Mouse (Mus musculus) layer of hippocampus, adult 11-12 months (tissue): ENCODE measurements around the gene Vmn1r218.
"Not testable (repeated sequence)": the region's sequence is repeated elsewhere in the genome, so short reads cannot be mapped to it uniquely, and the experiment has no call there.

Source experiments
- DNase-seq: peaks from one replicate; pipeline ENCODE4 v3.0.0; 2022; ENCODE audit warnings: low spot score

Gene Vmn1r218

DNA sequence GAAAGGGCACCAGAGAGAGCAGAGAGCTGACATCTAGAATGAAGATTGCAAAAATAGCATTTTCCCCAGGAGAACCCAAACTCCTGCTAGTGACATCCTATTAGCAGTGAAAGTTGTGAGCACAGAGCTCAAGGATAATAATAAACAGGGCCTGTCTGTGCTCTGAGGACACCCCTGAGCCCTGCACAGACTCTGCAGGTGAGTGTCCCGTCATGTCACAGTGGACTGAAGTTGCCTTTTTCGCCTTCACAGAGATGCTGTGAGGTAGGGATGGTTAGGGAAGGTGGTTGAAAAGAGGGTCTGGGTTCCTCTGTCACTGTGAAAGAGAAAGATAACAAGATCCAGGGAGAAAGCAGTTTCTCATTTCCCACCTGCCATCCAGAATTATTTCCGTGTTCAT lies at the start of gene Vmn1r218:
Gene Vmn1r218, plus strand, starts transcription at position 57 of the 400 bp plus-strand sequence.
- no peak for DNase-seq

GRCm38 (mm10) chr13:23094386-23094785 lies 38.6 kb upstream of the Vmn1r218 start:
- DNase-seq = no peak

GRCm38 (mm10) chr13:23118126-23118525 lies 14.8 kb upstream of the Vmn1r218 start, which contains the start of gene Vmn1r217:
Vmn1r217 (minus strand) TSS chr13:23118226.
- DNase-seq = not testable (repeated sequence)

GRCm38 (mm10) chr13:23120611-23121010 lies 12.3 kb upstream of the Vmn1r218 start:
- no peak for DNase-seq

DNA sequence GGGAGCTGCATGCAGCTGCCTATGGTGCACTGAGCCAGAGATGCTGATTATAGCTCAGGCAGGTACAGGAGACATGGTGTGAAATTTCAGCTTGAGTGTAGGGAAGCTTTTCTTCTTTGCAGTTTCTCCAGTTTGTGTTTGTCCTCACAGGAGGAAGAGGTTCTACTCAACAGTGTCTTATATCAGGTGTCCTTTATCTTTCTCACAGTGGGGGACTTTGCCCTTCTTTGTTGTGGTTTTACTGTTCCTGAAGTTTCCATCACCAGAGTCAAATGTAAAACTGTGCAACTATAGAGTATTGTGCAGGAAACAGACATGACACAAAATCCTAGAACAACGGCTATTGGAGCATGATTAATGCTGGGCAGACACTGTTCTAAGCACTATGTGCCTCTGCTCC lies 546 bp downstream of the Vmn1r218 start:
- DNase-seq = no peak

DNA sequence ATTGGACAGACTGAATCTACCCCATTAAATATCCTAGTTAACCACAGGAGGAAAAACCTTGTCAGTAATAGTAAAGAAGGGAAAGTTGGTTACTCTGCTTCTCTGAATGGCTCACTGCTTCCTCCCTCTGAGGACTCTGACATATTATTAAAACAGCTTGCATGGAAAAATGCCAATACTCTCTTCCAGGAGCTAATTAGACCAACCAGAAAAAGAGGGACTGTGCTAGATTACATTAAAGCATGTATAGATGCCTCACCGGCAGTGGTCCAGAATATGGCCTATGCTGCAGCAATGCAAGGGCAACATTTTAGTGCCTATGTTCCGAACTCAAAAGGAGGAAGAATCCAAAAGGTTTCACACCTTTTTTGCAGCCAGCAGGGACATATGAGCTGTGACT lies 5.9 kb downstream of the Vmn1r218 start:
- no peak for DNase-seq

GRCm38 (mm10) chr13:23157848-23158247 lies 24.9 kb downstream of the Vmn1r218 start:
- no peak for DNase-seq

DNA sequence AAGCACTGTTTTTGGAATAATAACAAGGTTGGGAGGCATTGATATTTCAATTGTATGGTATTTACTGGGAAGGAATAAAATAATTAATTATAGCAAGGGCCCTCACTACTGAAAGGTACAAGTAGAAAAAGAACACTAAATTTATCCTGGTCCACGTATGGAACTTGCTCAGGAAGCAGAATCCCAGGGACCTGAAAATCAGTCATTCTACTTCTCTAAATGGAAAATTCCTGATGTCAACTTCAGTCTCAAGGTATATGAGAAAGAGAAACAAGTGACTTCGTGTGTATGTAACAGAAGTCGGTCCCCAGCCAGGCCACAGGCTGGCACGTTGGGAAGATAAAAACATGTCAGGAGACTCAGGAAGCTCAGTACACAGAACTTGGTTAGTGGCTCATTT lies 26.1 kb downstream of the Vmn1r218 start, which contains the start of gene Vmn1r219:
Gene Vmn1r219, plus strand, starts transcription at position 301 of the 400 bp plus-strand sequence.
- no peak for DNase-seq

DNA sequence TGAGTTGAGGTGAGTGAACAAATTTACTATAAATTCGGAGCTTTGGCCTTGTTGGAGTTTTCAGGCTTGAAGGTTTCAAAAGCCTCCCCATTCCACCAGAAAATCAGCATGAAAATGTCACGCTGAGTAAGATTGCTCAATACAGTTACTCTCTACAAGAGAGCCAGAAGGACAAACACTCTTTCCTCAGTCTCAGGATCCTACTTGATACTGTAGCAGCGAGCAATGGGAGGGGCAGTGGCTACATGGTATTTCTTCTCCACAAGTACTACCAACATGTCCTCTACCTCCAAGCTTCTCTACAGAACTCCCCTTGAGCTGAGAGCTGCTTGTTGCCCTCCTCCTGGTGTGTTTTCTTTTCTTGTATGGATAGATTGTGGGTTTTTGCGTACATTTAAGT lies 33.5 kb downstream of the Vmn1r218 start:
- DNase-seq = not testable (repeated sequence)

DNA sequence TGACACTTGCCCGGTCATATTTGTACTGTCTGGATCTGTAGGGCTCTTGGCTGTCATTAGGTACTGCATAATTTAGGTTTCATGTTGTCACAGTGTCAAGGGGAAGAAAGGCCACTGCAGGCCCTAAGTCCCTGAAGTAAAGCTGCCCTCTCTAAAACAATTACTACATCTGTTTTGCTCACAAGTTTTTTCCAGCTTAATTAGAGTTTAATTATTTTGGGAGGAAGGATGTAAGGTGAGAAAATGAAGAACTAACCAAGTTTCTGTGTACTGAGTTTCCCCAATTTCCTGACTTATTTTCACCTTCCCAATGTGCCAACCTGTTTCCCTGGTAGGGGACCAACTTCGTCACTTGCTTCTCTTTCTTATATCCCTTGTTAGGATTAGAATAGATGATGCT lies 54.9 kb downstream of the Vmn1r218 start, which contains the start of gene Vmn1r220:
Gene Vmn1r220, minus strand, starts transcription at position 101 of the 400 bp plus-strand sequence.
- no peak for DNase-seq
